Mouse (Mus musculus) erythroblast, adult 5-6 weeks (primary cell): ENCODE results near the gene Itgb5. TPM values are rescaled to one million over a fixed set of nuclear protein-coding genes. Genes with fewer than 3 reads are reported as not detected.

ENCODE experiments used
- ATAC-seq: replicated peaks from 2 replicates; pipeline ENCODE4 v1.8.0; 2016; ENCODE audit warnings: moderate number of reproducible peaks, mild to moderate bottlenecking, moderate TSS enrichment, inconsistent platforms; ENCODE audit not compliant: poor library complexity, low FRiP score, severe bottlenecking
- total RNA-seq, 2 experiments: library from RNA; stranded (forward) in 1 of 2; stranded (reverse) in 1 of 2; fragments of 150-400 nt in 1 of 2; fragments of 200-764, 138-1000 nt in 1 of 2; gene quantifications; 2 replicates each; pipeline versions ENCODE4 v1.2.3 to v1.2.4; 2015 to 2017; ENCODE audit warnings: low replicate concordance in 2 of 2

Gene Itgb5
- total RNA-seq, 2 experiments from 2014 or later, result 8.2 to 25.6 TPM

DNA sequence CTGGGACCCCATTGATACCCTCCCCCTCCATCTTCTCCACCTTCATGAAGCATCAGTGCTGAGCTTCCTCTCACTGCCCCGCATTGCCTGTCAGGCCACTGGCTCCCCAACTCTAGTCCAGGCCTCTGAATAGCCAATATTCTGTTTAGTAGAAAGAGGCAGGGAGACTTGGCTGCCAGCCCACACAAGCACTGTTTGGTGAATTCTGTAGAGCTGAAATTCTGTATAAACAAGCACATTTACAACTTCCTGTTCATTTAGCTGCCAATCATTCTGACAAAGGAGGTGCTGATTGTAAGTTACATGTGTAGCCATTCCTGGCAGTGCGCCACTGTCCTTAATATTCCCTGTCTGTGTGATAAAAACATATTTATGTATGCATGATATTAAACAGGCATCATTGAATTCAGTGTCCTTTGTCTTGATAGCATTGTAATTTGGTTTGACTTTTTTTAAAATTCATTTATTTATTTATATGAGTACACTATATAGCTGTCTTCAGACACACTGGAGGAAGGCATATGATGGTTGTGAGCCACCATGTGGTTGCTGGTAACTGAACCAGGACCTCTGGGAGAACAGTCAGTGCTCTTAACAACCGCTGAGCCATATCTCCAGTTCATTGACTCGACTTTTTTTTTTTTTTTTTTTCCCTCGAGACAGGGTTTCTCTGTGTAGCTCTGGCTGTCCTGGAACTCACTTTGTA lies 105.4 kb downstream of the Itgb5 start:
- ATAC-seq, result no peak

GRCm38 (mm10) chr16:33935407-33935785 lies 105.9 kb downstream of the Itgb5 start:
- no peak for ATAC-seq

GRCm38 (mm10) chr16:33936885-33937284 lies 107.4 kb downstream of the Itgb5 start:
- ATAC-seq, result no peak

DNA sequence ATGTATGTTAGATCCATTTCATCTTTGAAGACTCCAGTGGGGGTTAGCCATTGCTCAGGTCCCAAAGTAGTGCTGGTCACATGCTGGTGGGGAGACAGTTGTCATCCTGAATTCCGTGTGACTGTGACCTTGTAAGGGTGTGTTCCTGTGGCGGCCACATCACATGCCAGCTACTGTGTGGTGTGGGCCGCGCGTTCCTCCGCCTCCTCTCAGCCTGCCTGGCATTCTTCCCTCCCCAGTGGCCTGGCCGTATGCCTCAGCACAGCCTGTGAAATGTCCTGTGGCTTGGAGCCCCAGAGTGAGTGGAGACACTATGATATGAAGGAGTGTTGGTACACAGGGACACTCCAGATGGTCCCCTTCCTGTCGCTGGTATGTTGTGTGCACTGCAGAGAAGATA lies 108.1 kb downstream of the Itgb5 start:
- ATAC-seq, result 0 out of 2 replicates have a peak, but pooled peaks have one; percentile 23

DNA sequence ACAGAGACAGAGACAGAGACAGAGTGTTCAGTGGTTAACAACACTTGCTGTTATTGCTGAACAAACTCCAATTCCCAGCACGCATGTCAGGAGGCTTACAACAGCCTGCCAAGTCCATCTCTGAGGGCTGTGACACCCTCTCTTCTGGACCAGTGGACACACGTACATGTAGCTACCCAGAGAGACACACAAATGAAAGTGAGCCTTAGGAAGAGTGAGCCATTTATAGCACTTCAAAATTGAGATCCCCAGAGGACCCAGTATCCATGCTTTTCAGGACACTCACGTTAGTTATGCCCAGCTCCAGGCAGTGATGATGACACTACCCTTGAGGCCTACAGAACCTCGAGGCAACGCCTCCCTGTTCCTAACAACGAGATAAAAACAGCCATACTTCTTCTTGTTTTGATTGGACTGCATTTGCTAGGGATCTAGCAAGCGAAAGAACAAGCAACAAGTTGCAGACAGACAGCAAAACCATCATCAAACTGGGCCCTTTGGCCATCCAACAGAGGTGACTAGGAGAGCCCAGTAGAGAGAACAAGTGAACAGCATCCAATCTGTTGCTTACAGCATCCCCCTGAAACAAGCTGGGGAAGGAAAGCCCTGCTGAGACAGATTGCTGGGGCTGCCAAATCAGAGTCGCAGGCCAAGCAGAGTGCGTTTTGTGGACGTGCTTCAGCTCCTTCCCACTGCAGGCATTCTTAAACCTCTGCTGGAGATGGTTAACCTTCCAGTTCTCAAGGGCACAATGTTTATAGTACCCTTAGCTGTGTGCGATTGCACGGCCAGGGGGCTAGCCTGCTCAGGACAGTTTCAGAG lies 109.1 kb downstream of the Itgb5 start:
- no peak for ATAC-seq

GRCm38 (mm10) chr16:33939133-33939531 lies 109.7 kb downstream of the Itgb5 start:
- no peak for ATAC-seq

GRCm38 (mm10) chr16:33939636-33940035 lies 110.2 kb downstream of the Itgb5 start:
- no peak for ATAC-seq

DNA sequence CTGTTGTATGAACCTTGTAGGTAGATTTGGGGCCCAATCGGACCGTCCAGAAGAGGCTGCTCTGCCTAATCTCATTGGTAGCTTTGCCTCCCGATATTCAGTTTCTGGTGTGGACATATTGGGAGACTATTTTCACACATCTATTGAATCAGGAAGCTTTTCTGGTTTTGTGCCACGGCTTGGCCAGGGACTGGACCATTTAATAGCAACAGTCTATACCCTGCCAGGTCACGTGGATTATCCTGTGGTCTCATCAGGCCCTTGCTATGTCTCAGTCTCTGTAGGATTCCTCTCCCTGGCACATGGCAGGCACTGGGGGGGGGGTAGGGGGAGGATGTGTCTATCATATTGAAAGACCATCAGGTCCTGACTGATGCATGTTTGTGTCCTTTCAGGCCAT lies 110.6 kb downstream of the Itgb5 start:
- ATAC-seq, result no peak

DNA sequence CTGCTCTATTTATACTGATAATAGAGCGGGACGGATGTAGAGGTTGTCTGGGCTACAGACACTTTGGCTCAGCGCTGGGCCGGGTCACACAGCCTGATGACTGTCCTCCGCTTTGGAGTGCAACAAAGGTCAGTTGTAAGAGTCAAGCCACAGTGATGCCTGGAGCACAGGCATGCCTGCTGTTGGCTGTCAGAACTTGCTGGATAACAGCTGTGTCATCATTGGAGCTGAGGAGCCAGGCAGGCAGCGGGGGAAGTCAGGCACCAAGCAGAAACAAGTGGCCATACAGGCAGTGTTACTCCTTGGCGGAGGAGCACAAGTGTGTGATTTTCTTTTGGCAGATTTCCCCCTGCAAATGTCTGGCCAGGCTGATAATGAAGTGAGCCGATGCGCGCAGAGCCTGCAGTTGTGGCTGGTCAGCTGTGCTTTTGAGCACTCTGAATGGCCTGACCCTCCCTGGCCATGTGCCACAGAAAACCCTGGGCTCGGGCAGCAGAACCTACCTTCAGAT lies 111.9 kb downstream of the Itgb5 start:
- ATAC-seq, result no peak

- no peak for ATAC-seq
These were observed 112.9 kb downstream of the Itgb5 start for GRCm38 (mm10) chr16:33942341-33942740.

- ATAC-seq, result no peak
These were observed 113.9 kb downstream of the Itgb5 start for GRCm38 (mm10) chr16:33943388-33943787.

- ATAC-seq, result no peak
These were observed 114.7 kb downstream of the Itgb5 start for GRCm38 (mm10) chr16:33944126-33944525.

- ATAC-seq, result no peak
These were observed 115.3 kb downstream of the Itgb5 start for GRCm38 (mm10) chr16:33944772-33945171.

DNA sequence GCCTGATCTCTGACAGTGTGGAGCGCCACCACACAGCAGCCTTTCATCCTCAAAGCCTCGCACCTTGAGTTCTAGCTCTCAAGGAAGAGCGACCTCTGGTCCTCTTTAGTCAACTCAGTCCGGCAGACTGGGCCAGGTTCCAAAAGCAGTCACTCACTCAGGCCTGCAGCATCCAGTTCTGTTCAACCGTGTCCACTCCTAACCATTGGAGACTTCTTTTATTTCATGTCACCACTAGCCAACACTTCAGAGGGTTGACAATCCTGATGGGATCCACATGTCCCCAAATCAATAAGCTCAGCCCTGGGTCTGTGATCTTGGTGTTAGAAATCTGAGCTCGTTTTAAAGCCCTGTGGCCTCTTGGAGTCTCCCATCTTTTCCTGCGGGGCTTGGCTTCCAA lies 116.6 kb downstream of the Itgb5 start:
- no peak for ATAC-seq

GRCm38 (mm10) chr16:33947664-33948571 lies 118.5 kb downstream of the Itgb5 start:
- ATAC-seq, result no peak

DNA sequence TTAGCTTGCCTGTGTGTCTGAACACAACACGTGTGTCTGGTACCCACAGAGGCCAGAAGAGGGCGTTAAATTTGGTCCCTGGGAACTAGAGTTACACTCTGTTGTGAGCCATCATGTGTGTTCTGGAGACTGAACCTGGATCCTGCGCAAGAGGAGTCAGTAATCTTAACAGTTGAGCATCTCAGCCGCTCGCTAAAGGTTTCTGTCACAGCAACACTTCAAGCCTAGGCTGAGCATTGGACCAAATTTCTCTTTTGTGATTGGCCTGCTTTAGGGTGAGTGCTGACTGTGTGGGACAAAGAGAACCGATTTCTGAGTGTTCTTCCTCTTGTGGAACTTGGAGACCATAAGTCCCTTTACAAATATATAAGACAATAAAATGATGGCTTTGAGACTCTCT lies 120.9 kb downstream of the Itgb5 start:
- ATAC-seq, result no peak

- peak; percentile 53; the same call in 1 of the 2 replicates for ATAC-seq
These were observed 121.4 kb downstream of the Itgb5 start for GRCm38 (mm10) chr16:33950830-33951229.

DNA sequence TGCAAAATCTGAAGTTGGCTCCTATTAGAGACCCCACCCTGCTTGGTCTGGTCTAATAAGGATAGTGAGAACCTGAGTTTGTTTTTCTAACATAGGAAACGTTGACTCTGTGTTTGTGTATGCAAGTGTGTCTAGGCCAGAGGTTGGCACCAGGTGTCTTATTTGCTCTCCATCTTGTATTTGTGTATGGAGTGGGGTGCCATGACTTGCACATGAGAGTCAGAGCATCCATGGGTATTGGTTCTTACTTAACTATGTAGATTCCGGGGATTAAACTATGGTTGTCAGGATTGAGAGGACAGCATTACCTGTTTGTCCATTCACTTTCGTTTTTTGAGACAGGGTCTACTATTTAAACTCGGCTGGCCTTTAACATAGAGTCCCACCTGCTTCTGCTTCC lies 123.5 kb downstream of the Itgb5 start:
- no peak for ATAC-seq

GRCm38 (mm10) chr16:33954793-33955192 lies 125.3 kb downstream of the Itgb5 start:
- ATAC-seq, result no peak

DNA sequence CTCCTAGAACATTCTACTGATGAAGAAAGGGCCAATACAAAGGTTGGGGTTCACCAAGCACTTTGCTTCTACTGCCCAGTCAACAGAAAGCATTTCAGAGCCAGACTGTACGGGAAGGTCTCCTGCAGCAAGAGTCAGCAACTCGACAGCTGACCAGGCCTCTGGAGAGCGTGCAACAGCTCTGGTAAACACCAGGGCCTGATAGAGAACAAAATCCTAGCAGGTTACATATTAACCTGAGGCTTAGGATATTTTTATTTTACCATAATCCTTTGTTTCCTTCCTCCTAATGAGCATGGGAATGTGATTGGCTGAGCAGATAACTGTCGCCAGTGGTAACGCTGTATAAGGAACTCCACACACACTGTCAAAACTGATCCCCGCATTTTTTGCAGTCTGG lies 134.0 kb downstream of the Itgb5 start:
- no peak for ATAC-seq
